Mouse (Mus musculus) layer of hippocampus, postnatal 25 days (tissue): ENCODE data around the gene Slc48a1. TPM values are rescaled to one million over a fixed set of nuclear protein-coding genes. Genes with fewer than 3 reads are reported as not detected.

ENCODE experiments used
- DNase-seq, 2 experiments: peaks; one replicate each; pipeline ENCODE4 v3.0.0; 2022; ENCODE audit warnings: mixed read lengths in 2 of 2, low spot score in 1 of 2; ENCODE audit errors: extremely low spot score in 1 of 2
- total RNA-seq, 2 experiments: library from RNA; stranded (reverse); gene quantifications; 2 replicates each; pipeline ENCODE4 v1.2.3; 2021

The Slc48a1 gene
- total RNA-seq, 2 experiments from 2014 or later = 151 to 169 TPM

DNA sequence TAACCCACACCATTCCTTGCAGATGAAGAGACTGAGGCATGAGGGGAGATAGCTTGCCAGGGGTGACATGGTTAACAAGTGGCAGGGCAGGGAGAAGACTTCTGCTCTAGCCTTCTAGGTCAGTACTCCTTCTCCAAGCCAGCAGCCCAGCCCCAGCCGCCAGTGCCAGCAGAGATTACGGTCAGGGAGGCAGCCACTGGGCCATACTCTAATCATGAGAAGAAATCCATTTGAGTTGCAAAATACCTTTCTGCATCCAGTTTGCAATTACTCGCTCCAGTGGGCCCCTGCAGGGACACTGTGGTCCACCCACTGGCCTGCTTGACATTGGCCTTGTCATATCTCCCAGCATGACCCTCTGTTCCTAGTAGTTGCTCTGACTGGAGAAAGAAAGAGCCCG is 60.1 kb downstream of the Slc48a1 start:
- no peak for DNase-seq

- no peak for DNase-seq
These were observed 60.7 kb downstream of the Slc48a1 start for GRCm38 (mm10) chr15:97839012-97839411.

- no peak for DNase-seq
These were observed 61.2 kb downstream of the Slc48a1 start for GRCm38 (mm10) chr15:97839473-97839872.

- no peak for DNase-seq
These were observed 61.7 kb downstream of the Slc48a1 start for GRCm38 (mm10) chr15:97839991-97840455.

DNA sequence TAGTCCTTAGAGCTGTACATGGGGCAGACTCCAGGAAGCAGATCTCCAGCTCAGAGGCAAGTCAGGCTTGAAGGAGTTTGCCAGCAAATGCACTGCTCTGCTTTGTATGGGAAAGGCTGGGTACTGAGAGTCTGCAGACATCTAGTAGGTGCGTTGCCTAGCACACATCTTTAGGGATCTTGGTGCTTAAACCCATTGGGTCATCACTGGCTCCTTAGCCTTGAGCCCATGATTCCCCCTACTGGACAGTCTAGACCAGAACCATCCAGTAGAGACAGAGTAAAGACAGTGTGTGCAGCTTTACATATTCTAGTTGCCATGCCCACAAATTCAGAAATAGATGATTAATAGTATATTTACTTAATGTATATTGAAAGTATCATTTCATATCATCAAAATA is 62.5 kb downstream of the Slc48a1 start:
- DNase-seq = no peak

DNA sequence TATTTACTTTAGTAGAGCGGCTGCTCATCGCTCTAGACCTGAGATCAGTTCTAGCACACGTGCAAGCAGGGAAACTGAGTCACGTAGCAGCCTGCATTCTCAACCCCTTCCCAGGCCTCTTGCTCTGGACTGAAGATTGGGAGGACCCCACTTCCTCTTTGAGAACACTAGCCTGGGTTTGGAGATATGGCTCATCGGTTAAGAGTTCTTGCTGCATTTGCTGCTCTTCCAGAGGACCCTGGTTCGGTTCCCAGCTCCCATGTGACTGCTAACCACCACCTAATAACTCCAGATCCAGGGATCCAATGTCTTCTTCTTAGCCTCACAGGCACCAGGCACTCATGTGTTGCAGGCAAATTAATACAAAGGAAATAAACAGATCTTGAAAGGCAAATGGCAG is 63.1 kb downstream of the Slc48a1 start:
- DNase-seq = no peak

- DNase-seq = no peak
These were observed 63.7 kb downstream of the Slc48a1 start for GRCm38 (mm10) chr15:97842058-97842457.

Other genes with a start within 250 kb of the Slc48a1 start
- 10 to 100 TPM; 23.7 to 24.9 TPM for gene Rpap3, start 72.7 kb upstream of the Slc48a1 start, total RNA-seq
- under 1 TPM; 0.59 to 0.71 TPM for gene Endou, start 47.2 kb upstream of the Slc48a1 start, total RNA-seq
- 10 to 100 TPM; 36.3 to 40.3 TPM for gene Rapgef3, start 10.5 kb upstream of the Slc48a1 start, total RNA-seq
- 10 to 100 TPM; 15.6 to 30.1 TPM for gene Hdac7, start 66.0 kb downstream of the Slc48a1 start, total RNA-seq
- under 1 TPM in 1 of 2 experiments, not detected in 1; 0.07 TPM for gene Vdr, start 132.1 kb downstream of the Slc48a1 start, total RNA-seq
- 10 to 100 TPM; 26.8 to 27.2 TPM for gene Tmem106c, start 185.7 kb downstream of the Slc48a1 start, total RNA-seq
- 1 to 10 TPM in 1 of 2 experiments, under 1 TPM in 1; 0.42 to 1.0 TPM for gene Col2a1, start 226.2 kb downstream of the Slc48a1 start, total RNA-seq